Mouse (Mus musculus): ENCODE measurements around the gene Glrp1.

DNA sequence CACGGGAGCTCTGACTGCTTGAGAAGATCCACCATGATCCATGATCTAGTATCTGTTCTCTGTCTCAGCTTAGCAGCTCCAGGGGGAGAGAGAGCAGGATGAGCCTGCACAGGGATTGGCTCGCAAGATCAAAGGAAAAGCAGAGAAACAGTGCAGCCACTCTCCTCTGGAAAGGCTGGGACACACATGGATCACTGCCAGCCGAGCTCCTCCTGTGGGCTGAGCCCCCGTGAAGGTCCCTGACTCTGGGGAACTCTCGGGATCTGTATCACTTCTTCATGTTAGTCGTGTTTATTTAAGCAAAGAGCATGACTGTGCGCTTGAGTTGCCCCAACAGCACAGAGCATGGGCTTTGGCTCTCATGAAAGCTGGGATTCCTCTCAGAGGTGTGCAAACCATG lies 49.4 kb upstream of the Glrp1 start:
- TF ChIP-seq CTCF (IDR thresholded peaks at IDR 0.05; ENCODE audit: extremely low read depth, insufficient read length, insufficient replicate concordance, low read depth, low read length): no peak
- TF ChIP-seq POLR2A (IDR thresholded peaks at IDR 0.05; ENCODE audit: low read depth, low read length): no peak
